Mouse (Mus musculus): ENCODE data around the gene Syt6.

- no peak for TF ChIP-seq POLR2A (IDR thresholded peaks at IDR 0.05; ENCODE audit: borderline replicate concordance, extremely low read depth, insufficient read depth, insufficient read length, poor library complexity, severe bottlenecking)
- no peak for TF ChIP-seq CTCF (IDR thresholded peaks at IDR 0.05; ENCODE audit: borderline replicate concordance, extremely low read depth, insufficient read depth, insufficient read length)
These were observed 86.7 kb downstream of the Syt6 start for GRCm38 (mm10) chr3:103661714-103662113.

Data from brain, embryonic 14.5 days (tissue).